Mouse (Mus musculus): ENCODE measurements at regions not wholly inside any gene's neighbourhood (a gene's known extent, or its start where the extent isn't known, plus 50 kb on each side); places are given as distances from the start of the nearest gene placed in this dataset.

DNA sequence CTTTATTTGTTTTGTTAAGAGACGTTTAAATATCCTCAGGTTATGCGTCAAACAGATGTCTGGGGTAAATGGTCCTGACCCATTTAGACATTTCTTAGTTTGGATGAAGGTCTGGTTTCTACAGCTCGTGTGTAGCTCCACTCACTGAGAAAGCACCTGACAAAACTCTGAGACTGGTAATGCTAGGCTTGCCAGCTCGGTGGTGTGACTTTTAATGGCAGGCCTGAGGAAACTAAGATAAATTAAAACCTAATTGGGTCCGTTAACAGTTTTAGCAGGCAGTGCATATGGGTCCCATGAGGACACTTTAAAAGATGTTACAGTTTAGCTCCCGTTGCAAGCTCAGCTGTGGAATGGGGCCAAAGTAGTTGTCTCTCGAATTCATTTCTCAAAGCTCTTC is 199.5 kb downstream of the Pax1 start:
- H3K36me3 ChIP-seq (ENCODE audit: control insufficient read depth, insufficient read depth, low read length) = no peaks in the 10 kb centered on the region
- H3K27ac ChIP-seq (ENCODE audit: low read depth, low read length) = no peak overlapping the region
- ATAC-seq = no peak
- no peaks in the 10 kb centered on the region for H3K4me1 ChIP-seq (ENCODE audit: control insufficient read depth, insufficient read depth, low read depth, low read length)
- 57% methylated on average over 7 of the region's 7 CpGs for WGBS
- no peak overlapping the region for H3K9ac ChIP-seq (ENCODE audit: low read depth, low read length)
- H3K4me3 ChIP-seq (ENCODE audit: low read length) = no peak overlapping the region
- H3K4me2 ChIP-seq (ENCODE audit: low read length) = no peak overlapping the region
- H3K9me3 ChIP-seq (ENCODE audit: control insufficient read depth, low read length) = no peaks in the 10 kb centered on the region
- H3K27me3 ChIP-seq (replicated peaks; ENCODE audit: control insufficient read depth, insufficient read depth, low read length) = no peaks in the 10 kb centered on the region

DNA sequence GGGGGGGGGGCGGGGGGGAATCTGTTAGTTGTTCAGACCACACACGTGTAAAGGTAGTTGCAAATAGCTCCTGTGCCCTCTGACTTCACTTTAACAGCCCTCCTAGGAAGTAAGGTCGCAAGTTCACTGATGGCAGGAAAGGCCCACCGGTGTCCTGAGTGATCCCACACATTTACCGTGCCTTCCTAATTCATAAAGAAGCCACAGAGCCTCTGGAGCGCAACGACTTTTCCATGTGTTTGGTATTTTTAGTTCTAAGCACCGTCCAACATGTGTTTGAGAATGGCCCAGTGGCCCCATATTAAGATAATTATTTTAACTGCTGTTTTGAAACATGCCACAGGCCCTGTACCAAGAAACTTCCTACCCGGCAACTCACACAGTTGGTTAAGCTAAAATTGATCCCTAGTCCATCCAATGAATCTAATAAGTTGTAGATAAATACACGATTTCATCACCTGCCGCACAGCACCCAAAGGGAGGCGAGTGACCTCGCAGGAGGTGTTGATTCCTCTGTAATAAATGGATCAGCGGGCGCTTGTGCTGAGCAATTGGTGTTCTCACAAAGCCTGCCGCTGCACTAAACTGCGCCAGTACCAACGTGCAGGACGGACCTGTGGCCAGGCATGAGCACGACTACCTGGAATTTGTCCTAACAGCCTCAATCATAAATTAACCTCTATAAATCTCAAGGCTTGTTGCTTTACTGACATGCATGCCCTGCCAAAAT is 198.9 kb downstream of the Pax1 start:
- Histone ChIP-seq H3K4me1 (ENCODE audit: control insufficient read depth, insufficient read depth, low read depth, low read length) (no peaks in the 10 kb centered on the region), H3K4me2 (ENCODE audit: low read length) (no peak overlapping the region), H3K9me3 (ENCODE audit: control insufficient read depth, low read length) (no peaks in the 10 kb centered on the region), H3K9ac (ENCODE audit: low read depth, low read length) (no peak overlapping the region), H3K27me3 (replicated peaks; ENCODE audit: control insufficient read depth, insufficient read depth, low read length) (no peaks in the 10 kb centered on the region), H3K27ac (ENCODE audit: low read depth, low read length) (no peak overlapping the region), H3K36me3 (ENCODE audit: control insufficient read depth, insufficient read depth, low read length) (no peaks in the 10 kb centered on the region), H3K4me3 (ENCODE audit: low read length) (no peak overlapping the region)
- ATAC-seq = no peak
- 86% methylated on average over 20 of the region's 20 CpGs for WGBS

DNA sequence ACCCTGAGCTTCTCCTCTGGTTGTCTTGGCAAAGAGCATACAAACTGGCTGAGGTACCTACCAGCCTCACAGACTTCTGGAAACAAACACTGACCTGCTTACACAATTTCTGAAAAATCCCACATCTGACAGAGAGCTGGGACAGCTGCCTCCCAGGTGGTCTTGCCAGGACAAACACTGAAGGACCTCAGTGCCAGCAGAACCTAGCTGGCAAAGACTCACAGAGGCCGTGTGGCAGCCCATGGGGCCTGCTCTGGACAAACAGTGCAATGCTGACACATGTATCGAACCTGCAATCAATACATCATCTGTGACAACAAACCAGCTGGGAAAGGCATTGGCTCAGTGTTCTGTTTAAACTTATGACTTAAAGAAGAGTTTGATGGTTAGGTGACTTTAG is 167.4 kb downstream of the Pax1 start:
- H3K4me1 ChIP-seq (ENCODE audit: control insufficient read depth, insufficient read depth, low read depth, low read length) = no peaks in the 10 kb centered on the region
- H3K4me2 ChIP-seq (ENCODE audit: low read length) = no peak overlapping the region
- H3K4me3 ChIP-seq (ENCODE audit: low read length) = no peak overlapping the region
- no peak for ATAC-seq
- no peaks in the 10 kb centered on the region for H3K36me3 ChIP-seq (ENCODE audit: control insufficient read depth, insufficient read depth, low read length)
- no peak overlapping the region for H3K27ac ChIP-seq (ENCODE audit: low read depth, low read length)
- no peaks in the 10 kb centered on the region for H3K27me3 ChIP-seq (replicated peaks; ENCODE audit: control insufficient read depth, insufficient read depth, low read length)
- H3K9me3 ChIP-seq (ENCODE audit: control insufficient read depth, low read length) = no peaks in the 10 kb centered on the region
- H3K9ac ChIP-seq (ENCODE audit: low read depth, low read length) = no peak overlapping the region
- 64% methylated on average over 2 of the region's 2 CpGs for WGBS

DNA sequence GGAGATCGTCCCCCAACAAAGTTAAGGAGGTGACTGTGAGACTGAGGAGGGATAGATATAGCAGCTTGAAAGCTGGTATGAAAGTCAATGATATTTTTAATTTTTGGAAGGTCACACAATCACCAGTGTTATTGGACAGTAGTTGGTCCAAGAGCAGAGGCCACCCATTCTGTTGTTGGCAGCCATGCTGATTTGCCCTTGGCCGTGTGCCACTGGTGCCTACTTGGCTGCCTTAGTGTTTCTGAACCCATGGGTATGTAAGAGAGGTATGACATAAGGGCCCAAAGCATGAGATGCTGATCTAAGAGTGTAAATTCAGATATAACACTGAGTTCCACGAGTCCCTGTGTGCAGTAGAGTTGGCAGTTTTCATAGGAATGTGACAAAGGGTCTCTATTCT is 153.7 kb downstream of the Pax1 start:
- H3K4me3 ChIP-seq (ENCODE audit: low read length) = no peak overlapping the region
- H3K27me3 ChIP-seq (replicated peaks; ENCODE audit: control insufficient read depth, insufficient read depth, low read length) = no peaks in the 10 kb centered on the region
- H3K27ac ChIP-seq (ENCODE audit: low read depth, low read length) = no peak overlapping the region
- WGBS = 74% methylated on average over 3 of the region's 3 CpGs
- no peak overlapping the region for H3K4me2 ChIP-seq (ENCODE audit: low read length)
- ATAC-seq = no peak
- no peaks in the 10 kb centered on the region for H3K36me3 ChIP-seq (ENCODE audit: control insufficient read depth, insufficient read depth, low read length)
- H3K4me1 ChIP-seq (ENCODE audit: control insufficient read depth, insufficient read depth, low read depth, low read length) = no peaks in the 10 kb centered on the region
- H3K9me3 ChIP-seq (ENCODE audit: control insufficient read depth, low read length) = no peaks in the 10 kb centered on the region
- no peak overlapping the region for H3K9ac ChIP-seq (ENCODE audit: low read depth, low read length)

DNA sequence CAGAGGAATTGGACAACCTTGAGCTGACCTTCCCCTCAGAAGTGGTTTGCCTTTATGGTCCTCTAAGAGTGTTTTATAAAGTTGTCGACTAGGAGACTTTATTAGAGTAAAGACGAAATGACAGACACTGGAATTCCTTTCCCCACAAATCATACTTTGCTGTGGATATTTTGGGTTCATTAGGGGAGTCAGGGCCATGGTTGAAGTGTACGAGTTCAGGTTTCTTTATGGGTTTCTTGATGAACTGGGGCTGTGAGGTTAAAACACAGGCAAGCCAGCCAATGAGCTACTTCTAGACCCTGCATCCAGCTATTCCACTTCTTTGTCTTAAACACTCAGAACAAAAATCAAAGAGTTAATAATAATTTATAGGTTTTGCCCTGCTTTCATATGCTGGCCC is 153.0 kb downstream of the Pax1 start:
- Histone ChIP-seq H3K36me3 (ENCODE audit: control insufficient read depth, insufficient read depth, low read length) (no peaks in the 10 kb centered on the region), H3K4me2 (ENCODE audit: low read length) (no peak overlapping the region), H3K27ac (ENCODE audit: low read depth, low read length) (no peak overlapping the region), H3K9me3 (ENCODE audit: control insufficient read depth, low read length) (no peaks in the 10 kb centered on the region), H3K27me3 (replicated peaks; ENCODE audit: control insufficient read depth, insufficient read depth, low read length) (no peaks in the 10 kb centered on the region), H3K9ac (ENCODE audit: low read depth, low read length) (no peak overlapping the region), H3K4me1 (ENCODE audit: control insufficient read depth, insufficient read depth, low read depth, low read length) (no peaks in the 10 kb centered on the region), H3K4me3 (ENCODE audit: low read length) (no peak overlapping the region)
- ATAC-seq = no peak
- WGBS = 86% methylated on average over 3 of the region's 3 CpGs

DNA sequence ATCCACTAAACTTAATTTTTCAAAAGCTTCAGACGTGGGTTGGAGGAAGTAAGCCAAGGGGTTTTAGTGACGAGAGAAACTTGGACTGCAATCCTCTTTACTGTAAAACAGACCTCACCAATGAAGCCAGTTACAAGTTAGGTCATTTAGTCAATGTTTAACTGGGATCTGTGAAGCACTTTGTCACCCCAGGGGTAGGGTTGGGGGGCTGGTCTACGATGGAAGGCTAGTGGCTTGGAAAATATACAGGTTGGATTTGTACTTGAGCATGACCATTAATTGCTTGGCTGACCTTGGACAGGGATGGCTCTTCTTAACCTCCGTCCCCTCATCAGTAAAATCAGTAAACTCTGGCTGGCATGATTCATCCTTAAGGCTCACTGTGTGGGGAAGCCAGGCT is 142.2 kb downstream of the Pax1 start:
- H3K27ac ChIP-seq (ENCODE audit: low read depth, low read length) = no peak overlapping the region
- H3K4me3 ChIP-seq (ENCODE audit: low read length) = no peak overlapping the region
- no peaks in the 10 kb centered on the region for H3K4me1 ChIP-seq (ENCODE audit: control insufficient read depth, insufficient read depth, low read depth, low read length)
- WGBS = 78% methylated on average over 4 of the region's 4 CpGs
- ATAC-seq = no peak
- no peak overlapping the region for H3K4me2 ChIP-seq (ENCODE audit: low read length)
- H3K27me3 ChIP-seq (replicated peaks; ENCODE audit: control insufficient read depth, insufficient read depth, low read length) = no peaks in the 10 kb centered on the region
- H3K9ac ChIP-seq (ENCODE audit: low read depth, low read length) = no peak overlapping the region
- no peaks in the 10 kb centered on the region for H3K9me3 ChIP-seq (ENCODE audit: control insufficient read depth, low read length)
- H3K36me3 ChIP-seq (ENCODE audit: control insufficient read depth, insufficient read depth, low read length) = no peaks in the 10 kb centered on the region

DNA sequence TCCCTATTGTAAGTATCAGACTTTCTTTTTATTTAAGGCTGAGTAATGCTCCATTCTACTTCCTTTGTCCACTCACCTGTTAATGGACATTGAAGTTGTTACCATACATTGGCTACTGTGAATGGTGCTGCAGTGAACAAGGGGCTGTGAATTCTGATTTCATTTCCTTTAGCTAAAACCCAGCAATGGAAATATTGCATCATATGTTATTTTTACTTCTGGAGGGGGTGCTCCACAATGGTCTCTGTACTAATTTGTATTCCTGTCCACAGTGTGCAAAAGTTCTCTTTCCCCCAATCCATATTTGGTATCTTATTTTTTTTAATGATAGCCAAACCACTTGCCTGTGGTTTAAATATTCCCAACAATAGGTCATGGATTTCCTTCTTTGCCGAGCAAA is 137.0 kb downstream of the Pax1 start:
- H3K9me3 ChIP-seq (ENCODE audit: control insufficient read depth, low read length) = no peaks in the 10 kb centered on the region
- H3K4me2 ChIP-seq (ENCODE audit: low read length) = no peak overlapping the region
- no peak overlapping the region for H3K9ac ChIP-seq (ENCODE audit: low read depth, low read length)
- 87% methylated on average over 1 of the region's 1 CpGs for WGBS
- no peak overlapping the region for H3K4me3 ChIP-seq (ENCODE audit: low read length)
- no peaks in the 10 kb centered on the region for H3K4me1 ChIP-seq (ENCODE audit: control insufficient read depth, insufficient read depth, low read depth, low read length)
- H3K27me3 ChIP-seq (replicated peaks; ENCODE audit: control insufficient read depth, insufficient read depth, low read length) = no peaks in the 10 kb centered on the region
- no peak overlapping the region for H3K27ac ChIP-seq (ENCODE audit: low read depth, low read length)
- ATAC-seq = no peak
- no peaks in the 10 kb centered on the region for H3K36me3 ChIP-seq (ENCODE audit: control insufficient read depth, insufficient read depth, low read length)

DNA sequence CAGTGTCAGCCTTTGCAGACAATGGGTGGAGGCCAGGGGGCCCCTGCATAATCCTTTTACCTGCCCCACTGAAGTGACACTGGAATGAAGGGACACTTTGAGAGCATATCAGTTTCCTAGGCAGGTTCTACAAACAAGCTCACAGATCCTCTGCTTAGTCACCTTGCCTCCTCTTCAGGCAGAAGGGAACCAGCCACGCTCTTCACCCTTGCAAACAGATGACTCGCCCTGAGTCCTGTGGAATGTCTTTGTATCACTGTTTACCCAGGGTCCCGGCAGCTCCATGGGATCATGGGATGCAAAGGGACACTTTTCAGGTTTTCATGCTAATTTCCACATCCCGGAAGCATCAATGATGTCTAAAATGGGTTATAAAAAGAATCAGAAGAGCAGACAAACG is 94.2 kb downstream of the Pax1 start:
- no peaks in the 10 kb centered on the region for H3K36me3 ChIP-seq (ENCODE audit: control insufficient read depth, insufficient read depth, low read length)
- no peaks in the 10 kb centered on the region for H3K27me3 ChIP-seq (replicated peaks; ENCODE audit: control insufficient read depth, insufficient read depth, low read length)
- H3K4me2 ChIP-seq (ENCODE audit: low read length) = no peak overlapping the region
- no peak overlapping the region for H3K4me3 ChIP-seq (ENCODE audit: low read length)
- H3K9me3 ChIP-seq (ENCODE audit: control insufficient read depth, low read length) = no peaks in the 10 kb centered on the region
- no peak overlapping the region for H3K27ac ChIP-seq (ENCODE audit: low read depth, low read length)
- no peaks in the 10 kb centered on the region for H3K4me1 ChIP-seq (ENCODE audit: control insufficient read depth, insufficient read depth, low read depth, low read length)
- no peak overlapping the region for H3K9ac ChIP-seq (ENCODE audit: low read depth, low read length)
- WGBS = 68% methylated on average over 5 of the region's 5 CpGs
- no peak for ATAC-seq

DNA sequence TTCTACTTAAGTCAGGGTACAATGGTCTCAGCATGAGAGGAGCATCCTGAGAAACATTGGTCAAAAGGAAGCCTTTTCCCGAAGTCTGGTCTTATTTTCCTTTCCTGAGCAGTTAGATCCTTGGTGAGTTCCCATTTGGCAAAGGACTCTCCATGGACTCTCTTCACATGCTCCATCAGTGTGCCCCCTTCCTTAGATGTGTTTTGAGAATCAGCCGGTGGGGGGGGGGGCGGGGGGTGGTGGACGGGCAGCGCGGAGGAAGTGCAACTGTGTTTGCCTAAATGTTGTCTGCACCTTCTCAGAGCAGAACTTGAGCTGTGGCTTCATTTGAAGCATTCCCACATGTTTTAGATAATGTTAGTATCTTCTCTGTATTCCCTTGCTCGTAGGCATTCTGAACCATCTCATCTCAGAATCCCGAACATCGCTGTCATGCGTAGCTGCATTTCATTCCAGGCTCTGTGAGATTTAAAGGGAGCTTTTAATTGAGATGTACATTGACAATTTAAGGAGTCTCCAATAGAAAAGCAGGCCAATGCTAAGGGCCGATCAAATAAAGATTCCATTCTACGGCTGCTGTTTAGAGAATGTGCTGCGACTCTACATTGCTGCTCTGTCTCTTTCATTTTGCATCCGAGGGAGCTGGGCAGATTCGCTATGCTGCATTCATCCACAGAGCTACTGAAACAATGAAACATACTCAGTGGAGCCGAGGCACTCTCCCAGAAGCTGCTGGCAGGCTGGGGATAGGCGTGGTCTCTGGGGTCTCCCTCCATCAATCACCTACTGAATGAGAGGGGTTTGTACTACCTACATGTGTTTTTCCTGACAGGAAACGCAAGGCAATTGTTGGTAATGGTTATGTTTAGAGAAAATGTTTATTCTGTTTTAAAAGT is 92.9 kb downstream of the Pax1 start:
- Histone ChIP-seq H3K4me2 (ENCODE audit: low read length) (peak overlapping the region; percentile 56), H3K9me3 (ENCODE audit: control insufficient read depth, low read length) (no peaks in the 10 kb centered on the region), H3K9ac (ENCODE audit: low read depth, low read length) (peak overlapping the region; percentile 54), H3K36me3 (ENCODE audit: control insufficient read depth, insufficient read depth, low read length) (no peaks in the 10 kb centered on the region), H3K4me3 (ENCODE audit: low read length) (peak overlapping the region; percentile 30), H3K27me3 (replicated peaks; ENCODE audit: control insufficient read depth, insufficient read depth, low read length) (no peaks in the 10 kb centered on the region), H3K4me1 (ENCODE audit: control insufficient read depth, insufficient read depth, low read depth, low read length) (no peaks in the 10 kb centered on the region), H3K27ac (ENCODE audit: low read depth, low read length) (peak overlapping the region; percentile 30)
- 18% methylated on average over 18 of the region's 18 CpGs for WGBS
- ATAC-seq = peak; percentile 95
